Mouse (Mus musculus) erythroblast, embryonic 14.5 days (primary cell): Measurements from ENCODE around the gene Rxrg.

Source experiments
- GATA1 ChIP-seq: IDR thresholded peaks from 2 replicates; pipeline ENCODE4 v1.6.1; 2012; ENCODE audit warnings: low read length, inconsistent platforms, mixed read lengths
- TAL1 ChIP-seq: IDR thresholded peaks from 3 replicates; pipeline ENCODE4 v1.6.1; 2012; ENCODE audit warnings: low read length, inconsistent platforms, mixed read lengths

DNA sequence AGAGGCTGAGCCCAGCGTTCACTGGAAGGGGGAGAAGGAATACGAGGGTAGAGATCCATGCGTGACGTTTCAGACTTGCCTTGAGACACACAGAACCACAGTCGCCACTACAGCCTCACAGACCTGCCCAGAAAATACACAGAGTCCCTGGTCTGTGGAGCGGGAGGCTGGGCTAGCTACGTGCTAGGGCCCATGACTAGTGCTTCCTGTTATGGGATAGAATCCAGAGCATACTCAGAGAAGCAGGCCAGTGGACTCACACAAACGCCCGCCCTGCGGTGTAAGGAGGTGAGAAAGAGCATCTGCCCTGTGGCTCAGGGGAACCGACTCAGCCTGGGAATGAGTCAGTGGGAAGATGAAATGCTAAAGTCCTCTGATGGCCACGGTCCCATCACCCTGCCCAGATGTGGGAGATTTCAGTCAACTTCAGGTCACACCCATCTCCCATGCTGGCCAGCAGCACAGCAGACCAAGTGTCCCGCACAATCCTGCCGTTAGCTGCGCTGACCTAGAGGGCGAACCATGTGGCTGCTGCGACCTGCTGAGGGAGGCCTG is 74.3 kb downstream of the Rxrg start:
- TF ChIP-seq GATA1 = no peak
- no peak for TF ChIP-seq TAL1
